Mouse (Mus musculus) megakaryocyte, embryonic 14.5 days (primary cell): ENCODE data around the gene Rap1gds1. TPM values are rescaled to one million over a fixed set of nuclear protein-coding genes. Genes with fewer than 3 reads are reported as not detected.

Experiments
- H3K27me3 ChIP-seq: replicated peaks from 2 replicates; pipeline ENCODE3; 2012; ENCODE audit warnings: inconsistent platforms
- H3K36me3 ChIP-seq: replicated peaks from 2 replicates; pipeline ENCODE3; 2012; ENCODE audit warnings: low read length, inconsistent platforms, mixed read lengths
- H3K4me1 ChIP-seq: 2 replicates; pipeline ENCODE4 v1.6.1; 2012; ENCODE audit warnings: inconsistent platforms
- H3K4me3 ChIP-seq: replicated peaks from 2 replicates; pipeline ENCODE3; 2012; ENCODE audit warnings: moderate library complexity, mild to moderate bottlenecking, inconsistent platforms
- H3K9me3 ChIP-seq: 2 replicates; pipeline ENCODE4 v1.6.1; 2012; ENCODE audit warnings: inconsistent platforms
- FLI1 ChIP-seq: IDR thresholded peaks from 2 replicates; pipeline ENCODE4 v1.6.1; 2012; ENCODE audit warnings: low read length, inconsistent platforms, mixed read lengths
- GATA1 ChIP-seq: IDR thresholded peaks from 3 replicates; pipeline ENCODE4 v1.6.1; 2012; ENCODE audit warnings: mixed read lengths, low read length, inconsistent platforms, borderline replicate concordance
- polyA plus RNA-seq: library from polyadenylated mRNA; stranded (reverse); fragments of >175 nt; gene quantifications from 2 replicates; pipeline ENCODE4 v1.2.3, GENCODE M21; 2012; ENCODE audit warnings: low replicate concordance; ENCODE audit not compliant: insufficient read depth

Rap1gds1 gene
- polyA plus RNA-seq, 1 experiment: 5.4 TPM

DNA sequence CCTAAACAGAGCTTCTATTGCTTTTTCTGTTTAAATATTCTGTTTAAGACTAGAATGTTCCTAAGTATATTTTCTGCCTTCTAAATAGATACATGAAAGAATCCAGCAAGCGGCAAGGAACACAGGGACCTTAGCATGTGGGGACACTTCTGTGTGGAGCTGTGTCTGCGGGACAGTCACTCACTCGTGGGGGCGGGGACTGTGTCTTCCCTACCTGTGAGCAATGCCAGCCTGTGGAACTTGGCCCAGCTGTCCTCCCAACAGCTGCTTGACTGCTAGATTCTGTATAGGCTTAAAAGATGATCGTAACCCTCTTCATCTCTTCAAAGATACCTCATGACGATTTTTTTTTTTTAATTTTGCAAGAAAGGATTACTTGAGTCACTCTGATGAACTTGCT lies 199.1 kb downstream of the Rap1gds1 start:
- Histone ChIP-seq H3K4me3 (no peak overlapping the region), H3K4me1 (peaks cover 4% of the 10 kb centered on the region; the same call in 1 of the 2 replicates), H3K9me3 (peaks cover 23% of the 10 kb centered on the region), H3K36me3 (no peaks in the 10 kb centered on the region), H3K27me3 (no peaks in the 10 kb centered on the region)
- TF ChIP-seq FLI1 (no peak), GATA1 (no peak)

Other genes with a start within 250 kb of the Rap1gds1 start
- gene Stpg2, start 130.5 kb upstream of the Rap1gds1 start, polyA plus RNA-seq: not detected in 2 replicates